Mouse (Mus musculus): Measurements from ENCODE around the gene Marveld1. TPM values are rescaled to one million over a fixed set of nuclear protein-coding genes. Genes with fewer than 3 reads are reported as not detected.

The Marveld1 gene
- total and polyA plus RNA-seq, 3 experiments: 9.7 to 24.4 TPM; not detected in 1

- Histone ChIP-seq H3K79me2 (ENCODE audit: control insufficient read depth, insufficient read depth, low read length, poor library complexity) (peaks cover 12% of the 10 kb centered on the region), H3K4me1 (ENCODE audit: control insufficient read depth in 1 of 2, insufficient read depth in 2 of 2, low read length in 2 of 2) (peaks cover 13 to 32% of the 10 kb centered on the region in 2 experiments), H3K36me3 (ENCODE audit: control insufficient read depth in 1 of 2, insufficient read depth in 2 of 2, low read length in 2 of 2) (peaks cover 0 to 23% of the 10 kb centered on the region in 2 experiments; a peak in 2 of 4 replicates), H3K27ac (ENCODE audit: control insufficient read depth, low read depth, low read length) (no peak overlapping the region), H3K9ac (ENCODE audit: control insufficient read depth, low read depth, low read length, poor library complexity, severe bottlenecking) (no peak overlapping the region), H3K27me3 (ENCODE audit: control insufficient read depth in 1 of 2, insufficient read depth in 2 of 2, low read length in 2 of 2) (no peaks in the 10 kb centered on the region; a peak in 1 of 4 replicates), H3K9me3 (replicated peaks; ENCODE audit: insufficient read depth, low read length) (no peaks in the 10 kb centered on the region), H3K4me3 (ENCODE audit: control insufficient read depth in 1 of 2, insufficient read depth in 1 of 2, low read depth in 2 of 2, low read length in 2 of 2) (no peak overlapping the region)
- DNase-seq (ENCODE audit: low read depth, low spot score): peak; percentile 42
- no peak for TF ChIP-seq USF2 (IDR thresholded peaks at IDR 0.05; ENCODE audit: borderline replicate concordance in 1 of 2, insufficient read depth in 1 of 2, low read depth in 1 of 2, low read length in 2 of 2)
- no peak for TF ChIP-seq MYB (IDR thresholded peaks at IDR 0.05; ENCODE audit: low read depth, low read length)
- no peak for TF ChIP-seq MAZ (IDR thresholded peaks at IDR 0.05; ENCODE audit: low read depth, low read length)
- TF ChIP-seq UBTF (IDR thresholded peaks at IDR 0.05; ENCODE audit: borderline replicate concordance, insufficient read depth, low read depth, low read length): no peak
- no peak for TF ChIP-seq CHD2 (IDR thresholded peaks at IDR 0.05; ENCODE audit: low read length)
- TF ChIP-seq KAT2A (conservative IDR thresholded peaks at IDR 0.05; ENCODE audit: low read depth, low read length): no peak
- TF ChIP-seq RAD21 (IDR thresholded peaks at IDR 0.05; ENCODE audit: low read depth, low read length): no peak
- no peak for TF ChIP-seq ZNF384 (IDR thresholded peaks at IDR 0.05; ENCODE audit: low read depth, low read length)
- TF ChIP-seq POLR2AphosphoS2 (IDR thresholded peaks at IDR 0.05; ENCODE audit: low read length): no peak
- TF ChIP-seq SIN3A (IDR thresholded peaks at IDR 0.05; ENCODE audit: low read length): no peak
- no peak for TF ChIP-seq TAL1 (IDR thresholded peaks at IDR 0.05; ENCODE audit: low read length)
- no peak for TF ChIP-seq GABPA (IDR thresholded peaks at IDR 0.05; ENCODE audit: low read depth, low read length)
- TF ChIP-seq GATA1 (IDR thresholded peaks at IDR 0.05; ENCODE audit: low read depth, low read length): no peak
- no peak for TF ChIP-seq CTCF (IDR thresholded peaks at IDR 0.05 in 2 of 3, conservative IDR thresholded peaks at IDR 0.05 in 1 of 3; ENCODE audit: control insufficient read depth in 1 of 3, insufficient read depth in 1 of 3, low read depth in 2 of 3, low read length in 3 of 3, poor library complexity in 1 of 3, severe bottlenecking in 1 of 3)
Observed at GRCm38 (mm10) chr19:42166766-42167165, 19.6 kb downstream of the Marveld1 start.

GRCm38 (mm10) chr19:42167489-42167888 lies 20.3 kb downstream of the Marveld1 start:
- no peak for TF ChIP-seq MYC (IDR thresholded peaks at IDR 0.05; ENCODE audit: low read depth, low read length)
- TF ChIP-seq SMC3 (IDR thresholded peaks at IDR 0.05; ENCODE audit: low read depth, low read length): no peak
- no peak for TF ChIP-seq ZKSCAN1 (IDR thresholded peaks at IDR 0.05; ENCODE audit: low read depth, low read length)
- no peak for TF ChIP-seq MXI1 (IDR thresholded peaks at IDR 0.05; ENCODE audit: low read depth, low read length)
- no peak for TF ChIP-seq USF1 (IDR thresholded peaks at IDR 0.05; ENCODE audit: low read depth, low read length)
- no peak for TF ChIP-seq UBTF (IDR thresholded peaks at IDR 0.05; ENCODE audit: borderline replicate concordance, insufficient read depth, low read depth, low read length)
- no peak for TF ChIP-seq MAFK (IDR thresholded peaks at IDR 0.05; ENCODE audit: borderline replicate concordance, low read depth, low read length)
- TF ChIP-seq CTCF (IDR thresholded peaks at IDR 0.05 in 2 of 3, conservative IDR thresholded peaks at IDR 0.05 in 1 of 3; ENCODE audit: control insufficient read depth in 1 of 3, insufficient read depth in 1 of 3, low read depth in 2 of 3, low read length in 3 of 3, poor library complexity in 1 of 3, severe bottlenecking in 1 of 3): no peak
- TF ChIP-seq MEF2A (IDR thresholded peaks at IDR 0.05; ENCODE audit: extremely low read depth, insufficient replicate concordance, low read depth, low read length, poor library complexity, severe bottlenecking): no peak
- TF ChIP-seq E2F4 (IDR thresholded peaks at IDR 0.05; ENCODE audit: borderline replicate concordance, low read depth, low read length): no peak
- TF ChIP-seq ZNF384 (IDR thresholded peaks at IDR 0.05; ENCODE audit: low read depth, low read length): no peak
- TF ChIP-seq POLR2AphosphoS2 (IDR thresholded peaks at IDR 0.05; ENCODE audit: low read length): no peak
- no peak for TF ChIP-seq RCOR1 (IDR thresholded peaks at IDR 0.05; ENCODE audit: low read depth, low read length)
- no peak for TF ChIP-seq USF2 (IDR thresholded peaks at IDR 0.05; ENCODE audit: borderline replicate concordance in 1 of 2, insufficient read depth in 1 of 2, low read depth in 1 of 2, low read length in 2 of 2)
- no peak for TF ChIP-seq SIN3A (IDR thresholded peaks at IDR 0.05; ENCODE audit: low read length)
- H3K9ac ChIP-seq (ENCODE audit: control insufficient read depth, low read depth, low read length, poor library complexity, severe bottlenecking): no peak overlapping the region
- no peak for DNase-seq (ENCODE audit: low read depth, low spot score)
- H3K9me3 ChIP-seq (replicated peaks; ENCODE audit: insufficient read depth, low read length): no peaks in the 10 kb centered on the region
- peaks cover 15% of the 10 kb centered on the region for H3K79me2 ChIP-seq (ENCODE audit: control insufficient read depth, insufficient read depth, low read length, poor library complexity)
- no peak overlapping the region for H3K4me3 ChIP-seq (ENCODE audit: control insufficient read depth in 1 of 2, insufficient read depth in 1 of 2, low read depth in 2 of 2, low read length in 2 of 2)
- peaks cover 0 to 25% of the 10 kb centered on the region in 2 experiments; a peak in 2 of 4 replicates for H3K36me3 ChIP-seq (ENCODE audit: control insufficient read depth in 1 of 2, insufficient read depth in 2 of 2, low read length in 2 of 2)
- H3K27me3 ChIP-seq (ENCODE audit: control insufficient read depth in 1 of 2, insufficient read depth in 2 of 2, low read length in 2 of 2): no peaks in the 10 kb centered on the region; a peak in 1 of 4 replicates
- peaks cover 13 to 32% of the 10 kb centered on the region in 2 experiments for H3K4me1 ChIP-seq (ENCODE audit: control insufficient read depth in 1 of 2, insufficient read depth in 2 of 2, low read length in 2 of 2)
- H3K27ac ChIP-seq (ENCODE audit: control insufficient read depth, low read depth, low read length): no peak overlapping the region

All from MEL (cell line).